Mouse (Mus musculus) central nervous system, embryonic 14 days (tissue): ENCODE measurements around the gene Prl2c2. TPM values are rescaled to one million over a fixed set of nuclear protein-coding genes. Genes with fewer than 3 reads are reported as not detected.

Experiments used
- polyA plus RNA-seq: library from polyadenylated mRNA; depleted of rRNA; stranded (reverse); fragments of >200 nt; gene quantifications from 2 replicates; pipeline ENCODE4 v1.2.3, GENCODE M21; 2012; rRNA removed

Gene Prl2c2
- not detected in 2 replicates for polyA plus RNA-seq

DNA sequence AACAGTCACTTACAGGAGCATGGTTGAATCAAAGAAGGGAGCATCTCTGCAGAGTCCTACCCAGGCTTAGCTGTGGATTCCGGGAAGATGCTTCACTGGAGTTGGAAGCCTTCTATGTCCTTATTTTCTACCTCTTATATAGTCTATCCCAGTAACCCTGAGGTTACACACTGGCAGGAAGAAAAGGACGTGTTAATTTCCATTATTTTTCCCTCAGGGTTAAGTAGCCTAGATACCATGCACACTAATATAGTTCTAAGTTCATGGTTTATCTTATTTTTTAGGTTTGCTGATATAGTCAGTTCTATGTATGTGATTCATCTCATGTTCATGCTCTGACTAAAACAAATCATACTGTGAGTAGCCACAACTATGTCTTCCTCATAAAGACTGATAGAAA is at the start of gene Prl2c2:
TSS of gene Prl2c2 (minus strand) at position 101 of the 400 bp plus-strand sequence.

Other genes with a start within 250 kb of the Prl2c2 start
- not detected in 2 replicates for gene Prl2c3, start 205.3 kb downstream of the Prl2c2 start, polyA plus RNA-seq
- gene Prl2c5, start 177.3 kb upstream of the Prl2c2 start, polyA plus RNA-seq: not detected in 2 replicates